Mouse (Mus musculus) heart, adult 2 months (tissue): Measurements from ENCODE around the gene Zc3h6. TPM values are rescaled to one million over a fixed set of nuclear protein-coding genes. Genes with fewer than 3 reads are reported as not detected.

Experiments used
- DNase-seq, 2 experiments: peaks; one replicate each; pipeline ENCODE4 v3.0.0; 2021
- H3K27ac ChIP-seq: fragments of 200-600 bp; 2 replicates; pipeline ENCODE4 v1.8.1; 2022
- H3K27me3 ChIP-seq: fragments of 200-500 bp; 2 replicates; pipeline ENCODE4 v1.6.1; 2012; ENCODE audit warnings: mild to moderate bottlenecking, low read length, inconsistent platforms, mixed read lengths; ENCODE audit not compliant: control insufficient read depth, insufficient read depth
- H3K36me3 ChIP-seq: fragments of 200-500 bp; 2 replicates; pipeline ENCODE4 v1.6.1; 2012; ENCODE audit warnings: low read length, inconsistent platforms; ENCODE audit not compliant: control insufficient read depth, insufficient read depth
- H3K4me1 ChIP-seq: fragments of 200-500 bp; 2 replicates; pipeline ENCODE4 v1.6.1; 2011; ENCODE audit warnings: low read length; ENCODE audit not compliant: control insufficient read depth, insufficient read depth
- H3K4me3 ChIP-seq: fragments of 200-600 bp; 2 replicates; pipeline ENCODE4 v1.8.1; 2022
- H3K79me2 ChIP-seq: fragments of 200-500 bp; replicated peaks from 2 replicates; pipeline ENCODE4 v1.6.1; 2012; ENCODE audit warnings: mild to moderate bottlenecking, inconsistent platforms, low read length, moderate library complexity, mixed read lengths; ENCODE audit not compliant: control insufficient read depth, insufficient read depth
- H3K9ac ChIP-seq: fragments of 200-500 bp; 2 replicates; pipeline ENCODE4 v1.6.1; 2012; ENCODE audit warnings: low read depth, mild to moderate bottlenecking, control low read depth, inconsistent platforms, low read length, mixed read lengths
- CTCF ChIP-seq: fragments of 200-600 bp; IDR thresholded peaks from 2 replicates; pipeline ENCODE4 v1.8.1; 2022; ENCODE audit warnings: antibody characterized with exemption, mild to moderate bottlenecking, moderate library complexity
- EP300 ChIP-seq: fragments of 200-500 bp; IDR thresholded peaks from 2 replicates; pipeline ENCODE4 v1.6.1; 2011; ENCODE audit warnings: low read depth, low read length, control low read depth; ENCODE audit not compliant: insufficient read depth
- POLR2A ChIP-seq: fragments of 200-500 bp; IDR thresholded peaks from 2 replicates; pipeline ENCODE4 v1.6.1; 2011; ENCODE audit warnings: mild to moderate bottlenecking, low read depth, low read length, control low read depth; ENCODE audit not compliant: insufficient read depth
- WGBS: fragments of 180-500 bp; shearing (Covaris S2); methylation state at CpG from one replicate; pipeline ENCODE4 v1.1.7; 2018; 5-methylcytosine and 5-hydroxymethylcytosine counted together
- intact Hi-C: fragments of 180-260 bp; cut with DNase I; formaldehyde crosslinking; loops from one replicate; pipeline ENCODE4 v1.15.1; 2025
- polyA plus RNA-seq: library from polyadenylated mRNA; depleted of rRNA; stranded (reverse); fragments of >200 nt; gene quantifications from 2 replicates; pipeline ENCODE4 v1.2.3, GENCODE M21; 2012
- total RNA-seq, 2 experiments: library from RNA; stranded (reverse); gene quantifications; 2 replicates each; pipeline ENCODE4 v1.2.3; 2021

The Zc3h6 gene
- total and polyA plus RNA-seq, 3 experiments: 1.4 to 4.7 (median 3.1) TPM

DNA sequence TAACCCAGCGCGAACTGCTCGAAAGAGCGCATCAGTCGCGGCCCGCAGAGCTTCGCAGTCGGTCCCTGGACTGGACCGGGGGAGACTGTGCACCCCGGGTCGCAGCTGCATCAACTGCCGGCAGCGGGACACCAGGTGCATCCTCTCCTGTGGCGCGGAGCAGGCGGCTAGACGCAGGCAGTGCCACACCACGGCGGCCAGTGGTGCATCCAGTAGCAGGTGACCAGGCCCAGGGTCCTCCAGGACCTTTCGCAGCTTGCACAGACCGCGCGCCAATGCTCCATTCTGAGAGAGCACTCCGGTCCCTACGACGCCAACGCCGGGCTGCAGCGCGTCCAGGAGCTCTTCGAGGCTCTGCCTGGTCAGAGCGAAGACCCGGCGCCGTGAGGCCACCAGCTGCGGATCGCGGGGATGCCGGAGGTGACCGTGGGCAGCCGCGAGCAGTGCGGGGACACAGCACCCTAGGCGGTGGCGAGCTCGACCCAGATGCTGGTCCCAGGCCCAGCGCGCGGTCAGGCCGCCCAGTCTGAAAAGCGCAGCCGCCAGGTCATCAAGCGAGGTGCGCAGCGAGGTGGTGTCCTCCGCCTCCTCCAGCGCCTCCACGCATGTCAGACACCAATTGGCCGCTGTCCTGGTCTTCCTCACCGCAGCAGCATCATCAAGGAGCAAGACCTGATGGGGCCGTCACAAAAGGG lies 71.9 kb downstream of the Zc3h6 start:
- Histone ChIP-seq H3K79me2 (no peaks in the 10 kb centered on the region), H3K27ac (no peak overlapping the region), H3K4me3 (peak overlapping the region; percentile 26), H3K4me1 (no peaks in the 10 kb centered on the region), H3K9ac (peak overlapping the region; percentile 43), H3K27me3 (peaks cover 6% of the 10 kb centered on the region), H3K36me3 (no peaks in the 10 kb centered on the region)
- 4% methylated on average over 62 of the region's 62 CpGs for WGBS
- no peak for TF ChIP-seq CTCF
- no peak for TF ChIP-seq POLR2A
- intact Hi-C loops: no loop called here
- peak in 1 of 2 experiments; percentile 13 for DNase-seq

GRCm38 (mm10) chr2:129040567-129040966 lies 73.4 kb downstream of the Zc3h6 start:
- H3K27ac ChIP-seq: no peak overlapping the region
- no peak overlapping the region for H3K9ac ChIP-seq
- no peak for DNase-seq
- WGBS: 21% methylated on average over 6 of the region's 6 CpGs
- H3K79me2 ChIP-seq: no peaks in the 10 kb centered on the region
- no peaks in the 10 kb centered on the region for H3K36me3 ChIP-seq
- H3K27me3 ChIP-seq: peaks cover 6% of the 10 kb centered on the region
- no peak overlapping the region for H3K4me3 ChIP-seq
- no peaks in the 10 kb centered on the region for H3K4me1 ChIP-seq
- intact Hi-C loops: no loop called here
- TF ChIP-seq EP300 (no peak), POLR2A (no peak), CTCF (peak; percentile 33)

GRCm38 (mm10) chr2:129046172-129046845 lies 79.1 kb downstream of the Zc3h6 start:
- Histone ChIP-seq H3K79me2 (no peaks in the 10 kb centered on the region), H3K36me3 (no peaks in the 10 kb centered on the region), H3K27me3 (no peaks in the 10 kb centered on the region), H3K4me3 (no peak overlapping the region), H3K4me1 (peaks cover 1% of the 10 kb centered on the region; the same call in 1 of the 2 replicates), H3K27ac (peak overlapping the region; percentile 27; the same call in 1 of the 2 replicates), H3K9ac (no peak overlapping the region)
- WGBS: 41% methylated on average over 6 of the region's 6 CpGs
- peak in 1 of 2 experiments; percentile 47 for DNase-seq
- no peak for TF ChIP-seq EP300
- no peak for TF ChIP-seq POLR2A
- no peak for TF ChIP-seq CTCF
- intact Hi-C loops: no loop called here

GRCm38 (mm10) chr2:129046846-129047196 lies 79.6 kb downstream of the Zc3h6 start:
- DNase-seq: no peak
- TF ChIP-seq EP300 (no peak), POLR2A (no peak), CTCF (no peak)
- no peaks in the 10 kb centered on the region for H3K79me2 ChIP-seq

DNA sequence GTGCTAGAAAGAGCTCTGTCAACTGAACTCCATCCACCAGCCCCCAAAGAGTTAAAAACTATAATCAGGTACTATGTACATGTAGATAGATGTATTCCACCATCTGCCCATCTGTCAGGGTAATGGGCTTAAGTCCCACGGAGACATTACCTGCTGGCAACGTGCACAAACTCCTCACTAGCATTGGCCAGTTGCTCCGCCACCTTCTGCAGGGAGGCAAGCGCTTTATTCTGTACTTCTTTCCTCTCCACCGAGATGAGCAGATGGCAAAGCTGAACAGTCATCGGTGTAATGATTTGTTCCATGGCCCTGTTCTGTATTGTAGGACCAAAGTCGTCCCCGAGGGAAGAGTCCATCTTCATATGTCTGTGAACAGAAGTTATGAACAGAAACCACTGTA lies 80.6 kb downstream of the Zc3h6 start, which contains the start of gene Vinac1:
TSS of gene Vinac1 (minus strand) at position 362 of the 400 bp plus-strand sequence.
- Histone ChIP-seq H3K9ac (no peak within 1 kb of the TSS), H3K27me3 (no peaks in the 10 kb centered on the region), H3K4me1 (peaks cover 1% of the 10 kb centered on the region; the same call in 1 of the 2 replicates), H3K36me3 (no peaks in the 10 kb centered on the region), H3K79me2 (no peaks in the 10 kb centered on the region), H3K4me3 (no peak within 1 kb of the TSS), H3K27ac (no peak within 1 kb of the TSS)
- intact Hi-C loops: no loop called here
- no peak for TF ChIP-seq EP300
- no peak for TF ChIP-seq POLR2A
- TF ChIP-seq CTCF: no peak
- WGBS: 80% methylated on average over 8 of the region's 8 CpGs
- DNase-seq: no peak

More at GRCm38 (mm10) chr2:129046846-129047196, 79.6 kb downstream of the Zc3h6 start:
- H3K4me1 ChIP-seq: peaks cover 1% of the 10 kb centered on the region; the same call in 1 of the 2 replicates
- peak overlapping the region; percentile 27; the same call in 1 of the 2 replicates for H3K27ac ChIP-seq
- no peak overlapping the region for H3K4me3 ChIP-seq
- H3K27me3 ChIP-seq: no peaks in the 10 kb centered on the region
- intact Hi-C loops: no loop called here
- H3K36me3 ChIP-seq: no peaks in the 10 kb centered on the region
- WGBS: 77% methylated on average over 4 of the region's 4 CpGs
- no peak overlapping the region for H3K9ac ChIP-seq

DNA sequence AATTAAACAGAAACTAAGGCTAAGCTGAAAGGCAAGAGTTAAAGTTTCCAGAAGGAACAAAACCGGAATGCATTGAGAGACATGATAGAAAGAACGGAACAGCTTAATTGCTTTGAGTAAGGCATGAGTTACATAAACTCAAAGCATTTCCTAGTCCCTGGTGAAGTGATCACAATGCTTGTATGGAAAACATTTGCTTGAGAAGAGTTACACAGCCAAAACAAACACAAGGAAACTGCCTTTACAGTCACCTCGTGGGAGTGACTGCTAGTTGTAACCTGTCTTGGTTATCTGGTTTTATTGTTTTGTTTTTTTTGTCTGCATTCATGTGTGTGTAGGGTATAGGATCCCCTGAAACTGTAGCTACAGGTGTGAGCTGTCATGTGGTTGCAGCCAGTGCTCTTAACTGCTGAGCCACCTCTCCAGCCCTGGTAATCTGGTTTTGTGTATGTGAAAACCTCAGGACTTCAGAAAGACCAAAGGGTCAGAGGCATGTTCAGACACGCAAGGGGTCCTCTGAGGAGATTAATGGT lies 85.3 kb downstream of the Zc3h6 start:
- intact Hi-C loops: no loop called here
- Histone ChIP-seq H3K79me2 (no peaks in the 10 kb centered on the region), H3K36me3 (no peaks in the 10 kb centered on the region), H3K27me3 (no peaks in the 10 kb centered on the region), H3K4me1 (no peaks in the 10 kb centered on the region), H3K4me3 (no peak overlapping the region), H3K9ac (no peak overlapping the region), H3K27ac (no peak overlapping the region)
- no peak for TF ChIP-seq POLR2A
- TF ChIP-seq EP300: no peak
- no peak for DNase-seq
- WGBS: 41% methylated on average over 4 of the region's 4 CpGs
